Mouse (Mus musculus): ENCODE results near the gene Ice1. TPM values are rescaled to one million over a fixed set of nuclear protein-coding genes. Genes with fewer than 3 reads are reported as not detected.
A peak's percentile ranks its signal among the peaks of the same experiment; 100 is the strongest.

Ice1 gene
- total RNA-seq, 1 experiment: 56.4 TPM

DNA sequence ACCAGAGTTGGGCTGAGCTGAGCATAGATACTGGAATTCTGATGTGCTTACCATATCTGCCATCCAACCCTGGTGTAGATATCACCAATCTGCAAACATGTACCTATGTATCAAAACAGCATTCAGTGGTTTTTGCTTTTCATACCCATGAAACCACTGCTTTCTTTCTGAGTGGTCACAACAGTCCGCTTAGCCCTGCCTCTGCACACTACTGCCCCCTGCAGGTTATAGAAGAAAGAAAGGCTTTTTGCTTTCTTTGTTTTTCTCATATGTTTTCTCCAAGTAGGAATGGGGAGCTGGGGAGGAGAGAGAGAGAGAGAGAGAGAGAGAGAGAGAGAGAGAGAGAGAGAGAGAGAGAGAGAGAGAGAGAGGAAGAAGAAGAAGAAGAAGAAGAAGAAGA lies 92.2 kb downstream of the Ice1 start:
- TF ChIP-seq ZC3H11A (IDR thresholded peaks at IDR 0.05; ENCODE audit: borderline replicate concordance, low read depth, low read length) (peak; percentile 7; the same call in 1 of the 2 replicates), HCFC1 (IDR thresholded peaks at IDR 0.05; ENCODE audit: borderline replicate concordance, insufficient read depth, low read length) (no peak)
- Histone ChIP-seq H3K9ac (ENCODE audit: insufficient read depth, low read depth, low read length, poor library complexity, severe bottlenecking) (no peak overlapping the region), H3K27ac (ENCODE audit: insufficient read depth, low read depth, low read length, poor library complexity, severe bottlenecking) (no peak overlapping the region), H3K36me3 (ENCODE audit: control insufficient read depth, insufficient read depth, low read length, poor library complexity, severe bottlenecking) (no peaks in the 10 kb centered on the region), H3K4me3 (ENCODE audit: insufficient read depth in 1 of 2, low read depth in 1 of 2, low read length in 2 of 2, poor library complexity in 1 of 2, severe bottlenecking in 1 of 2) (no peak overlapping the region), H3K4me1 (ENCODE audit: control insufficient read depth in 2 of 2, insufficient read depth in 2 of 2, low read length in 2 of 2, poor library complexity in 1 of 2) (no peaks in the 10 kb centered on the region), H3K9me3 (ENCODE audit: control insufficient read depth, insufficient read depth, low read depth, low read length) (no peaks in the 10 kb centered on the region)
- in situ Hi-C loops (cut with MboI; ENCODE audit: low sequenced_read_pairs in 2 of 2, unreplicated experiment in 2 of 2): no loop called here
- peak; percentile 25 for DNase-seq (ENCODE audit: low read depth, low spot score)

DNA sequence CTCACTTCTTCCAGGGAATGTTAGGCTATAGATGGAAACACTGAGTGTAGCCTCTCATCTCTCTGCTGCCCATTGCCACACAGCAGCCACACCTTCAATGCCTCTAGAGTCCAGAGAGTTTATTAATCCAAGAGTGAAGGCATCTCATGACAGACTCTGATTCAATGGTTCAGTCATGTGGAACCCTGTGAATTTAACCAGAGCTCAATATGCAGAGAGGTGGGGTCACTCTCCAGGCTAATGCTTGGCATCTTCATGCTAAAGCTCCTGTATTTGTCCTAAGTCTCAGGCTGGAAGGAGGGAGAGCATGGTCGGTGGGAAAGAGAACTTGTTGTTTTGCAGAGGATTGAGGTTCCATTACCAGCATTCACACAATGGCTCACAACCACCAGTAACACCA lies 97.6 kb downstream of the Ice1 start:
- no peak overlapping the region for H3K27ac ChIP-seq (ENCODE audit: insufficient read depth, low read depth, low read length, poor library complexity, severe bottlenecking)
- in situ Hi-C loops (cut with MboI; ENCODE audit: low sequenced_read_pairs in 2 of 2, unreplicated experiment in 2 of 2): no loop called here
- no peaks in the 10 kb centered on the region for H3K36me3 ChIP-seq (ENCODE audit: control insufficient read depth, insufficient read depth, low read length, poor library complexity, severe bottlenecking)
- H3K4me3 ChIP-seq (ENCODE audit: insufficient read depth in 1 of 2, low read depth in 1 of 2, low read length in 2 of 2, poor library complexity in 1 of 2, severe bottlenecking in 1 of 2): no peak overlapping the region
- no peak overlapping the region for H3K9ac ChIP-seq (ENCODE audit: insufficient read depth, low read depth, low read length, poor library complexity, severe bottlenecking)
- no peak for DNase-seq (ENCODE audit: low read depth, low spot score)
- TF ChIP-seq ZC3H11A (IDR thresholded peaks at IDR 0.05; ENCODE audit: borderline replicate concordance, low read depth, low read length) (no peak), ZNF384 (IDR thresholded peaks at IDR 0.05; ENCODE audit: low read depth, low read length) (no peak), MAFK (IDR thresholded peaks at IDR 0.05; ENCODE audit: insufficient read depth, low read depth, low read length) (no peak), CHD2 (IDR thresholded peaks at IDR 0.05; ENCODE audit: low read depth, low read length) (no peak), HCFC1 (IDR thresholded peaks at IDR 0.05; ENCODE audit: borderline replicate concordance, insufficient read depth, low read length) (no peak)
- no peaks in the 10 kb centered on the region for H3K9me3 ChIP-seq (ENCODE audit: control insufficient read depth, insufficient read depth, low read depth, low read length)
- no peaks in the 10 kb centered on the region for H3K4me1 ChIP-seq (ENCODE audit: control insufficient read depth in 2 of 2, insufficient read depth in 2 of 2, low read length in 2 of 2, poor library complexity in 1 of 2)

DNA sequence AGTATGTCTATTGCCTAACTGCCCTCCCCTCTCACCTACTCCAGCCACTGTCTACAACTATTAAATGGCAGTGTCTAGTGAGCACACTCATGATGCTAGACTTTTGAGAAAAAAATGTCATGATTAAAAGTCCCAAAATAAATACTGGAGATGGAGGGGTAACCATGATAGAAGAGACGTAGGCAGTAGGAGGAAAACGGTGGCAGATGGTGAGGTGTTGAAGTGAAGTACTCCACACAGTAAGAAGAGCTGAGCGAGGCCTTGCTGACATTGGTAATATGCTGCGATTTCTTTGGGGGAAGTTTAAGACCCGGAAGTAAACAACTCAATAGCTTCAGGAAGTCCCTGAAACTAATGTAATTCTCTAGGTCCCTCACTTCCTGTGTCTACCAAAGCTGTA lies 104.0 kb downstream of the Ice1 start:
- Histone ChIP-seq H3K36me3 (ENCODE audit: control insufficient read depth, insufficient read depth, low read length, poor library complexity, severe bottlenecking) (no peaks in the 10 kb centered on the region), H3K9me3 (ENCODE audit: control insufficient read depth, insufficient read depth, low read depth, low read length) (no peaks in the 10 kb centered on the region), H3K27ac (ENCODE audit: insufficient read depth, low read depth, low read length, poor library complexity, severe bottlenecking) (no peak overlapping the region), H3K9ac (ENCODE audit: insufficient read depth, low read depth, low read length, poor library complexity, severe bottlenecking) (no peak overlapping the region), H3K4me1 (ENCODE audit: control insufficient read depth in 2 of 2, insufficient read depth in 2 of 2, low read length in 2 of 2, poor library complexity in 1 of 2) (no peaks in the 10 kb centered on the region), H3K4me3 (ENCODE audit: insufficient read depth in 1 of 2, low read depth in 1 of 2, low read length in 2 of 2, poor library complexity in 1 of 2, severe bottlenecking in 1 of 2) (no peak overlapping the region)
- in situ Hi-C loops (cut with MboI; ENCODE audit: low sequenced_read_pairs in 2 of 2, unreplicated experiment in 2 of 2): no loop called here
- no peak for DNase-seq (ENCODE audit: low read depth, low spot score)
- no peak for TF ChIP-seq CHD2 (IDR thresholded peaks at IDR 0.05; ENCODE audit: low read depth, low read length)
- TF ChIP-seq ZNF384 (IDR thresholded peaks at IDR 0.05; ENCODE audit: low read depth, low read length): no peak
- TF ChIP-seq MAFK (IDR thresholded peaks at IDR 0.05; ENCODE audit: insufficient read depth, low read depth, low read length): no peak
- TF ChIP-seq HCFC1 (IDR thresholded peaks at IDR 0.05; ENCODE audit: borderline replicate concordance, insufficient read depth, low read length): no peak
- no peak for TF ChIP-seq ZC3H11A (IDR thresholded peaks at IDR 0.05; ENCODE audit: borderline replicate concordance, low read depth, low read length)

GRCm38 (mm10) chr13:70532719-70533118 lies 104.7 kb downstream of the Ice1 start:
- in situ Hi-C loops (cut with MboI; ENCODE audit: low sequenced_read_pairs in 2 of 2, unreplicated experiment in 2 of 2): no loop called here
- TF ChIP-seq MAFK (IDR thresholded peaks at IDR 0.05; ENCODE audit: insufficient read depth, low read depth, low read length) (no peak), ZNF384 (IDR thresholded peaks at IDR 0.05; ENCODE audit: low read depth, low read length) (no peak), ZC3H11A (IDR thresholded peaks at IDR 0.05; ENCODE audit: borderline replicate concordance, low read depth, low read length) (no peak), HCFC1 (IDR thresholded peaks at IDR 0.05; ENCODE audit: borderline replicate concordance, insufficient read depth, low read length) (no peak), CHD2 (IDR thresholded peaks at IDR 0.05; ENCODE audit: low read depth, low read length) (no peak)

GRCm38 (mm10) chr13:70517651-70518050 lies 119.8 kb downstream of the Ice1 start:
- in situ Hi-C loops (cut with MboI; ENCODE audit: low sequenced_read_pairs in 2 of 2, unreplicated experiment in 2 of 2): no loop called here
- no peak overlapping the region for H3K9ac ChIP-seq (ENCODE audit: insufficient read depth, low read depth, low read length, poor library complexity, severe bottlenecking)
- TF ChIP-seq HCFC1 (IDR thresholded peaks at IDR 0.05; ENCODE audit: borderline replicate concordance, insufficient read depth, low read length) (no peak), ZNF384 (IDR thresholded peaks at IDR 0.05; ENCODE audit: low read depth, low read length) (no peak), MAFK (IDR thresholded peaks at IDR 0.05; ENCODE audit: insufficient read depth, low read depth, low read length) (no peak), CHD2 (IDR thresholded peaks at IDR 0.05; ENCODE audit: low read depth, low read length) (no peak), ZC3H11A (IDR thresholded peaks at IDR 0.05; ENCODE audit: borderline replicate concordance, low read depth, low read length) (no peak)
- H3K9me3 ChIP-seq (ENCODE audit: control insufficient read depth, insufficient read depth, low read depth, low read length): no peaks in the 10 kb centered on the region
- H3K36me3 ChIP-seq (ENCODE audit: control insufficient read depth, insufficient read depth, low read length, poor library complexity, severe bottlenecking): no peaks in the 10 kb centered on the region
- DNase-seq (ENCODE audit: low read depth, low spot score): no peak
- H3K4me3 ChIP-seq (ENCODE audit: insufficient read depth in 1 of 2, low read depth in 1 of 2, low read length in 2 of 2, poor library complexity in 1 of 2, severe bottlenecking in 1 of 2): no peak overlapping the region
- no peaks in the 10 kb centered on the region for H3K4me1 ChIP-seq (ENCODE audit: control insufficient read depth in 2 of 2, insufficient read depth in 2 of 2, low read length in 2 of 2, poor library complexity in 1 of 2)
- H3K27ac ChIP-seq (ENCODE audit: insufficient read depth, low read depth, low read length, poor library complexity, severe bottlenecking): no peak overlapping the region

More at GRCm38 (mm10) chr13:70532719-70533118, 104.7 kb downstream of the Ice1 start:
- no peak overlapping the region for H3K4me3 ChIP-seq (ENCODE audit: insufficient read depth in 1 of 2, low read depth in 1 of 2, low read length in 2 of 2, poor library complexity in 1 of 2, severe bottlenecking in 1 of 2)
- H3K9ac ChIP-seq (ENCODE audit: insufficient read depth, low read depth, low read length, poor library complexity, severe bottlenecking): no peak overlapping the region
- H3K9me3 ChIP-seq (ENCODE audit: control insufficient read depth, insufficient read depth, low read depth, low read length): no peaks in the 10 kb centered on the region
- DNase-seq (ENCODE audit: low read depth, low spot score): no peak
- no peaks in the 10 kb centered on the region for H3K36me3 ChIP-seq (ENCODE audit: control insufficient read depth, insufficient read depth, low read length, poor library complexity, severe bottlenecking)
- H3K27ac ChIP-seq (ENCODE audit: insufficient read depth, low read depth, low read length, poor library complexity, severe bottlenecking): no peak overlapping the region
- no peaks in the 10 kb centered on the region for H3K4me1 ChIP-seq (ENCODE audit: control insufficient read depth in 2 of 2, insufficient read depth in 2 of 2, low read length in 2 of 2, poor library complexity in 1 of 2)
